8 mouse cellular contexts compared by ENCODE assay signal in the genomic region with DNA sequence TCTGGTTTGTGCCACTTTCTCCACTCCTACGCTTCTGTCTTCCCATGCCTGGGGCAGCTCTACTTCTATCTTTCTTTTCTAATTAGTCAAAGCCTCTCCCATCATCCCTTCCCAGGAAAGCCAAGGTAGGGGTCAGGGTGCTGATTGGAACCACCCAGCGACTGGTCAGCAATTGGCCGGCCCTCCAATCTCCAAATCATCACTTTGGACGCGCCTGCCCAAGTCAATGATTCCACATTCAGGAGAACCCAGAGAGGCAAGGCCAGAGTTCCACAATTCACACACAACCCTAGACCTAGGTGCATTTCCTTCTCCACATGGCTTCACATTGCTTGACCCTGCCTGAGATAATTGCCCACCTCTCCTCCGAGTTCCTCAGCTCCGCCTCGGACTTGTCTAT. TPM values are rescaled to one million over a fixed set of nuclear protein-coding genes. Genes with fewer than 3 reads are reported as not detected.
DNase-seq lines count a peak whose midpoint lies in the region; ATAC-seq and TF ChIP-seq lines count a peak whose summit lies in the region.

No protein-coding gene starts in this region.

- no peaks in the 10 kb centered on the region for H3K9me3 ChIP-seq in embryonic facial prominence, embryonic 11.5 days (replicated peaks; ENCODE audit: control insufficient read depth, low read length)
- no peaks in the 10 kb centered on the region for H3K9me3 ChIP-seq in intestine, embryonic 15.5 days
- no peaks in the 10 kb centered on the region for H3K9me3 ChIP-seq in midbrain, embryonic 12.5 days

- peak overlapping the region; percentile 96 for H3K4me2 ChIP-seq in embryonic facial prominence, embryonic 11.5 days (ENCODE audit: low read depth, low read length)
- H3K4me2 ChIP-seq in intestine, embryonic 15.5 days (replicated peaks): peak overlapping the region; percentile 90
- peak overlapping the region; percentile 88 for H3K4me2 ChIP-seq in midbrain, embryonic 12.5 days (replicated peaks)

- H3K27ac ChIP-seq in liver, adult 2 months (replicated peaks; ENCODE audit: insufficient read depth, low read depth, low read length): peak overlapping the region; percentile 71
- no peak overlapping the region for H3K27ac ChIP-seq in embryonic facial prominence, embryonic 11.5 days (replicated peaks; ENCODE audit: low read depth, low read length)
- H3K27ac ChIP-seq in intestine, embryonic 15.5 days: peak overlapping the region; percentile 52
- no peak overlapping the region for H3K27ac ChIP-seq in midbrain, embryonic 12.5 days (replicated peaks)

- H3K4me3 ChIP-seq in liver, adult 2 months (ENCODE audit: insufficient read depth, low read depth, low read length): peak overlapping the region; percentile 62
- H3K4me3 ChIP-seq in embryonic facial prominence, embryonic 11.5 days (ENCODE audit: low read depth, low read length): peak overlapping the region; percentile 63
- peak overlapping the region; percentile 67 for H3K4me3 ChIP-seq in intestine, embryonic 15.5 days (replicated peaks)
- H3K4me3 ChIP-seq in midbrain, embryonic 12.5 days: peak overlapping the region; percentile 57

- no peaks in the 10 kb centered on the region for H3K27me3 ChIP-seq in liver, adult 2 months (ENCODE audit: control insufficient read depth, insufficient read depth, low read length)
- peaks cover 6% of the 10 kb centered on the region for H3K27me3 ChIP-seq in embryonic facial prominence, embryonic 11.5 days (ENCODE audit: control insufficient read depth, insufficient read depth, low read length)
- no peaks in the 10 kb centered on the region for H3K27me3 ChIP-seq in intestine, embryonic 15.5 days (replicated peaks)
- peaks cover 53% of the 10 kb centered on the region for H3K27me3 ChIP-seq in midbrain, embryonic 12.5 days

- peaks cover 11% of the 10 kb centered on the region for H3K4me1 ChIP-seq in liver, adult 2 months (ENCODE audit: control insufficient read depth, insufficient read depth, low read length)
- peaks cover 4% of the 10 kb centered on the region; the same call in 1 of the 2 replicates for H3K4me1 ChIP-seq in embryonic facial prominence, embryonic 11.5 days (ENCODE audit: control insufficient read depth, insufficient read depth, low read length)
- H3K4me1 ChIP-seq in intestine, embryonic 15.5 days (replicated peaks): peaks cover 21% of the 10 kb centered on the region
- H3K4me1 ChIP-seq in midbrain, embryonic 12.5 days: peaks cover 18% of the 10 kb centered on the region

- H3K79me2 ChIP-seq in liver, adult 2 months (ENCODE audit: control insufficient read depth, insufficient read depth, low read length): peaks cover 6% of the 10 kb centered on the region; the same call in 1 of the 2 replicates

- WGBS in liver, adult 2 months: 31% methylated on average over 8 of the region's 8 CpGs
- 11% methylated on average over 8 of the region's 8 CpGs for WGBS in embryonic facial prominence, embryonic 11.5 days
- 34% methylated on average over 8 of the region's 8 CpGs for WGBS in intestine, embryonic 15.5 days
- 14% methylated on average over 8 of the region's 8 CpGs for WGBS in midbrain, embryonic 12.5 days

- DNase-seq in liver, adult 2 months (ENCODE audit: extremely low read depth, low read depth, low spot score): peak; percentile 63
- DNase-seq in liver: no peak
- DNase-seq in embryonic facial prominence, embryonic 11.5 days (ENCODE audit: low spot score): no peak
- no peak for DNase-seq in MN1 (ENCODE audit: low spot score)
- no peak for DNase-seq in adrenal gland, postnatal 10 days
- no peak for DNase-seq in spleen, adult 18-20 months

- H3K36me3 ChIP-seq in liver, adult 2 months (ENCODE audit: control insufficient read depth, insufficient read depth, low read length): no peaks in the 10 kb centered on the region
- H3K36me3 ChIP-seq in embryonic facial prominence, embryonic 11.5 days (replicated peaks; ENCODE audit: control insufficient read depth, insufficient read depth, low read depth, low read length): no peaks in the 10 kb centered on the region
- H3K36me3 ChIP-seq in intestine, embryonic 15.5 days: no peaks in the 10 kb centered on the region
- no peaks in the 10 kb centered on the region for H3K36me3 ChIP-seq in midbrain, embryonic 12.5 days

- no peak for ATAC-seq in embryonic facial prominence, embryonic 11.5 days (replicated peaks; ENCODE audit: insufficient number of reproducible peaks, low FRiP score, low TSS enrichment, low read depth)
- ATAC-seq in intestine, embryonic 15.5 days: no peak
- ATAC-seq in midbrain, embryonic 12.5 days (ENCODE audit: low FRiP score, low read depth): no peak

- no peak for TF ChIP-seq POLR2A in liver, adult 2 months (IDR thresholded peaks at IDR 0.05; ENCODE audit: extremely low read depth, insufficient read depth, low read length)

- H3K9ac ChIP-seq in liver, adult 2 months (ENCODE audit: low read depth, low read length): peak overlapping the region; percentile 82
- peak overlapping the region; percentile 75 for H3K9ac ChIP-seq in embryonic facial prominence, embryonic 11.5 days (replicated peaks; ENCODE audit: low read length)
- H3K9ac ChIP-seq in intestine, embryonic 15.5 days: peak overlapping the region; percentile 75
- peak overlapping the region; percentile 61 for H3K9ac ChIP-seq in midbrain, embryonic 12.5 days (replicated peaks)

- TF ChIP-seq CTCF in liver, adult 2 months (IDR thresholded peaks at IDR 0.05; ENCODE audit: low read depth, low read length): no peak

RNA-seq across cellular contexts. Expression of a gene that starts 0.4 kb away (rescaled TPM):
- 4.1 and 6.5 TPM in 2 replicates for total RNA-seq in liver, adult 2 months (2014; rRNA removed)
- 7.1 and 7.2 TPM in 2 replicates for polyA plus RNA-seq in liver, adult 2 months (2012; rRNA removed)
- 5.9 and 8.0 TPM in 2 replicates for polyA plus RNA-seq in embryonic facial prominence, embryonic 11.5 days (2014; fragmentation: Nextera tagmentation; extraction: Ambion mirVana)
- 7.1 and 7.4 TPM in 2 replicates for polyA plus RNA-seq in intestine, embryonic 15.5 days (2015; fragmentation: Nextera tagmentation; extraction: Ambion mirVana)
- 3.9 and 4.8 TPM in 2 replicates for polyA plus RNA-seq in midbrain, embryonic 12.5 days (2016; fragmentation: Nextera tagmentation; extraction: Ambion mirVana)
- total RNA-seq in adrenal gland, postnatal 10 days (2021): 10 to 100 TPM; 16.2 to 17.2 TPM

RNA-seq across cellular contexts. Expression of a gene that starts 3.5 kb away (rescaled TPM):
- 9.5 and 12.7 TPM in 2 replicates for total RNA-seq in liver, adult 2 months (2014; rRNA removed)
- 15.0 and 15.6 TPM in 2 replicates for polyA plus RNA-seq in liver, adult 2 months (2012; rRNA removed)
- polyA plus RNA-seq in embryonic facial prominence, embryonic 11.5 days (2014; fragmentation: Nextera tagmentation; extraction: Ambion mirVana): 45.9 TPM in 2 replicates
- 32.9 and 34.1 TPM in 2 replicates for polyA plus RNA-seq in intestine, embryonic 15.5 days (2015; fragmentation: Nextera tagmentation; extraction: Ambion mirVana)
- 50.5 and 54.6 TPM in 2 replicates for polyA plus RNA-seq in midbrain, embryonic 12.5 days (2016; fragmentation: Nextera tagmentation; extraction: Ambion mirVana)
- 10 to 100 TPM; 24.3 to 26.3 TPM for total RNA-seq in adrenal gland, postnatal 10 days (2021)

RNA-seq across cellular contexts. Expression of a gene that starts 39.4 kb away (rescaled TPM):
- total RNA-seq in liver, adult 2 months (2014; rRNA removed): 4.7 and 7.6 TPM in 2 replicates
- polyA plus RNA-seq in liver, adult 2 months (2012; rRNA removed): 7.0 and 8.3 TPM in 2 replicates
- polyA plus RNA-seq in embryonic facial prominence, embryonic 11.5 days (2014; fragmentation: Nextera tagmentation; extraction: Ambion mirVana): 135 and 146 TPM in 2 replicates
- polyA plus RNA-seq in intestine, embryonic 15.5 days (2015; fragmentation: Nextera tagmentation; extraction: Ambion mirVana): 72.7 and 80.9 TPM in 2 replicates
- 76.4 and 85.5 TPM in 2 replicates for polyA plus RNA-seq in midbrain, embryonic 12.5 days (2016; fragmentation: Nextera tagmentation; extraction: Ambion mirVana)
- 10 to 100 TPM; 33.2 to 38.6 TPM for total RNA-seq in adrenal gland, postnatal 10 days (2021)

RNA-seq across cellular contexts. Expression of a gene that starts 40.2 kb away (rescaled TPM):
- total RNA-seq in liver, adult 2 months (2014; rRNA removed): 0.09 and 0.40 TPM in 2 replicates
- polyA plus RNA-seq in liver, adult 2 months (2012; rRNA removed): 0.72 and 0.83 TPM in 2 replicates
- polyA plus RNA-seq in embryonic facial prominence, embryonic 11.5 days (2014; fragmentation: Nextera tagmentation; extraction: Ambion mirVana): 28.7 and 68.1 TPM in 2 replicates
- 1.0 and 1.1 TPM in 2 replicates for polyA plus RNA-seq in intestine, embryonic 15.5 days (2015; fragmentation: Nextera tagmentation; extraction: Ambion mirVana)
- 0.90 and 1.1 TPM in 2 replicates for polyA plus RNA-seq in midbrain, embryonic 12.5 days (2016; fragmentation: Nextera tagmentation; extraction: Ambion mirVana)
- 1 to 10 TPM; 2.1 to 2.7 TPM for total RNA-seq in adrenal gland, postnatal 10 days (2021)

RNA-seq across cellular contexts. Expression of a gene that starts 46.5 kb away (rescaled TPM):
- total RNA-seq in liver, adult 2 months (2014; rRNA removed): 74.3 and 79.8 TPM in 2 replicates
- 48.4 and 67.5 TPM in 2 replicates for polyA plus RNA-seq in liver, adult 2 months (2012; rRNA removed)
- polyA plus RNA-seq in embryonic facial prominence, embryonic 11.5 days (2014; fragmentation: Nextera tagmentation; extraction: Ambion mirVana): 0.21 and 0.24 TPM in 2 replicates
- 0.60 and 1.0 TPM in 2 replicates for polyA plus RNA-seq in intestine, embryonic 15.5 days (2015; fragmentation: Nextera tagmentation; extraction: Ambion mirVana)
- 0.61 and 0.97 TPM in 2 replicates for polyA plus RNA-seq in midbrain, embryonic 12.5 days (2016; fragmentation: Nextera tagmentation; extraction: Ambion mirVana)
- 10 to 100 TPM; 22.1 to 23.9 TPM for total RNA-seq in adrenal gland, postnatal 10 days (2021)

Comparison
In these comparisons a context has a peak if more than half of its experiments do, and no peak if none do; other contexts are left out.
1. H3K27ac ChIP-seq: peak in liver, adult 2 months (single experiment) and intestine, embryonic 15.5 days (single experiment); none in embryonic facial prominence, embryonic 11.5 days (single experiment) and midbrain, embryonic 12.5 days (single experiment).
2. Peak in every context shown above with its lines, with median percentiles within 50 percentile points of each other: H3K4me3 ChIP-seq, H3K9ac ChIP-seq and H3K4me2 ChIP-seq.